Mouse (Mus musculus): ENCODE results near the gene Foxg1.

- TF ChIP-seq CTCF (IDR thresholded peaks at IDR 0.05; ENCODE audit: low read depth, low read length) (no peak), POLR2A (IDR thresholded peaks at IDR 0.05; ENCODE audit: borderline replicate concordance, low read depth, low read length) (no peak)
Measured at GRCm38 (mm10) chr12:49385631-49385990, 3.2 kb downstream of the Foxg1 start.

Data from bone marrow macrophage, adult 2 months (primary cell).